Mouse (Mus musculus) kidney, embryonic 16.5 days (tissue): ENCODE data around the gene Gm9747. TPM values are rescaled to one million over a fixed set of nuclear protein-coding genes. Genes with fewer than 3 reads are reported as not detected.
A peak's percentile ranks its signal among the peaks of the same experiment; 100 is the strongest.

Experiments
- ATAC-seq: fragments of 200-750 bp; cut with Nextera tagmentation; 2 replicates; pipeline ENCODE4 v1.8.0; 2017; ENCODE audit warnings: moderate TSS enrichment; ENCODE audit not compliant: low FRiP score, low TSS enrichment
- H3K27ac ChIP-seq: fragments of 300-500 bp; sonication (generic); 2 replicates; pipeline ENCODE4 v1.5.1; 2014; ENCODE audit warnings: low read length
- H3K27me3 ChIP-seq: fragments of 300-500 bp; sonication (generic); 2 replicates; pipeline ENCODE4 v1.6.1; 2014; ENCODE audit warnings: low read length, control low read depth, mixed read lengths; ENCODE audit not compliant: insufficient read depth
- H3K36me3 ChIP-seq: fragments of 300-500 bp; sonication (generic); 2 replicates; pipeline ENCODE4 v1.6.1; 2014; ENCODE audit warnings: low read length, control low read depth, mixed read lengths; ENCODE audit not compliant: insufficient read depth
- H3K4me1 ChIP-seq: fragments of 300-500 bp; sonication (generic); 2 replicates; pipeline ENCODE4 v1.6.1; 2014; ENCODE audit warnings: low read length, control low read depth, mixed read lengths; ENCODE audit not compliant: insufficient read depth
- H3K4me2 ChIP-seq: fragments of 300-500 bp; sonication (generic); replicated peaks from 2 replicates; pipeline ENCODE4 v1.6.1; 2014; ENCODE audit warnings: low read depth, low read length
- H3K4me3 ChIP-seq: fragments of 300-500 bp; sonication (generic); 2 replicates; pipeline ENCODE4 v1.5.1; 2014; ENCODE audit warnings: mild to moderate bottlenecking, low read length
- H3K9ac ChIP-seq: fragments of 300-500 bp; sonication (generic); replicated peaks from 2 replicates; pipeline ENCODE4 v1.6.1; 2014; ENCODE audit warnings: low read length
- H3K9me3 ChIP-seq: fragments of 300-500 bp; sonication (generic); 2 replicates; pipeline ENCODE4 v1.6.1; 2016; ENCODE audit warnings: low read length, control low read depth
- WGBS: fragments of 180-500 bp; shearing (Covaris S2); extraction: QIAGEN DNeasy Blood & Tissue Kit; methylation state at CpG from one replicate; pipeline ENCODE4 v1.1.7; 2014; 5-methylcytosine and 5-hydroxymethylcytosine counted together
- polyA plus RNA-seq: library from polyadenylated mRNA; unstranded; fragments of >200 nt; fragmentation: Nextera tagmentation; extraction: Ambion mirVana; gene quantifications from 2 replicates; pipeline ENCODE4 v1.2.1, GENCODE M21; 2015

Gene Gm9747
- 13.1 and 15.0 TPM in 2 replicates for polyA plus RNA-seq

- no peaks in the 10 kb centered on the region for H3K4me1 ChIP-seq
- no peaks in the 10 kb centered on the region for H3K27me3 ChIP-seq
- no peak within 1 kb of the TSS for H3K4me3 ChIP-seq
- no peaks in the 10 kb centered on the region for H3K9me3 ChIP-seq
- H3K27ac ChIP-seq: no peak within 1 kb of the TSS
- WGBS: 93% methylated on average over 3 of the region's 3 CpGs
- no peak for ATAC-seq
- no peak within 1 kb of the TSS for H3K9ac ChIP-seq
- H3K4me2 ChIP-seq: no peak within 1 kb of the TSS
- H3K36me3 ChIP-seq: peaks cover 12% of the 10 kb centered on the region; the same call in 1 of the 2 replicates
These were observed at the start of gene Gm9747 for GRCm38 (mm10) chr1:82232812-82233211. Gene Gm9747 (plus strand): TSS chr1:82233112.

- Histone ChIP-seq H3K4me1 (no peaks in the 10 kb centered on the region), H3K4me3 (no peak overlapping the region), H3K9me3 (no peaks in the 10 kb centered on the region), H3K27ac (no peak overlapping the region), H3K9ac (no peak overlapping the region), H3K4me2 (no peak overlapping the region), H3K27me3 (no peaks in the 10 kb centered on the region), H3K36me3 (no peaks in the 10 kb centered on the region)
- 68% methylated on average over 8 of the region's 8 CpGs for WGBS
- no peak for ATAC-seq
These were observed 48.9 kb upstream of the Gm9747 start for GRCm38 (mm10) chr1:82183913-82184442.

GRCm38 (mm10) chr1:82188549-82189231 lies 44.2 kb upstream of the Gm9747 start:
- 81% methylated on average over 10 of the region's 10 CpGs for WGBS
- H3K27me3 ChIP-seq: no peaks in the 10 kb centered on the region
- no peak for ATAC-seq
- H3K9ac ChIP-seq: no peak overlapping the region
- H3K36me3 ChIP-seq: no peaks in the 10 kb centered on the region
- H3K4me3 ChIP-seq: no peak overlapping the region
- no peak overlapping the region for H3K4me2 ChIP-seq
- H3K27ac ChIP-seq: no peak overlapping the region
- H3K9me3 ChIP-seq: no peaks in the 10 kb centered on the region
- H3K4me1 ChIP-seq: peaks cover 3% of the 10 kb centered on the region; the same call in 1 of the 2 replicates

GRCm38 (mm10) chr1:82189516-82189915 lies 43.4 kb upstream of the Gm9747 start:
- Histone ChIP-seq H3K4me3 (no peak overlapping the region), H3K9ac (no peak overlapping the region), H3K9me3 (no peaks in the 10 kb centered on the region), H3K36me3 (no peaks in the 10 kb centered on the region), H3K4me1 (peaks cover 3% of the 10 kb centered on the region; the same call in 1 of the 2 replicates), H3K27me3 (no peaks in the 10 kb centered on the region), H3K4me2 (no peak overlapping the region), H3K27ac (no peak overlapping the region)
- ATAC-seq: no peak
- WGBS: 18% methylated on average over 3 of the region's 3 CpGs

GRCm38 (mm10) chr1:82191579-82191978 lies 41.3 kb upstream of the Gm9747 start:
- Histone ChIP-seq H3K27me3 (no peaks in the 10 kb centered on the region), H3K4me3 (no peak overlapping the region), H3K9ac (no peak overlapping the region), H3K27ac (no peak overlapping the region), H3K4me1 (peaks cover 3% of the 10 kb centered on the region; the same call in 1 of the 2 replicates), H3K4me2 (no peak overlapping the region), H3K9me3 (no peaks in the 10 kb centered on the region), H3K36me3 (no peaks in the 10 kb centered on the region)
- no peak for ATAC-seq
- WGBS: 64% methylated on average over 3 of the region's 3 CpGs

GRCm38 (mm10) chr1:82199918-82200317 lies 33.0 kb upstream of the Gm9747 start:
- peaks cover 16% of the 10 kb centered on the region; the same call in 1 of the 2 replicates for H3K4me1 ChIP-seq
- no peaks in the 10 kb centered on the region for H3K36me3 ChIP-seq
- H3K9ac ChIP-seq: no peak overlapping the region
- ATAC-seq: no peak
- 10% methylated on average over 1 of the region's 1 CpGs for WGBS
- peak overlapping the region; percentile 30; the same call in 1 of the 2 replicates for H3K27ac ChIP-seq
- H3K27me3 ChIP-seq: no peaks in the 10 kb centered on the region
- no peaks in the 10 kb centered on the region for H3K9me3 ChIP-seq
- H3K4me2 ChIP-seq: no peak overlapping the region
- no peak overlapping the region for H3K4me3 ChIP-seq

- Histone ChIP-seq H3K4me3 (no peak overlapping the region), H3K9ac (no peak overlapping the region), H3K9me3 (no peaks in the 10 kb centered on the region), H3K27me3 (no peaks in the 10 kb centered on the region), H3K36me3 (no peaks in the 10 kb centered on the region), H3K4me2 (no peak overlapping the region), H3K4me1 (peaks cover 16% of the 10 kb centered on the region; the same call in 1 of the 2 replicates), H3K27ac (no peak overlapping the region)
- ATAC-seq: no peak; the same call in 1 of the 2 replicates
- WGBS: 57% methylated on average over 7 of the region's 7 CpGs
These were observed 32.3 kb upstream of the Gm9747 start for GRCm38 (mm10) chr1:82200636-82201035.

GRCm38 (mm10) chr1:82207511-82207910 lies 25.4 kb upstream of the Gm9747 start:
- WGBS: 84% methylated on average over 5 of the region's 5 CpGs
- H3K27ac ChIP-seq: no peak overlapping the region

GRCm38 (mm10) chr1:82220673-82221396 lies 12.1 kb upstream of the Gm9747 start:
- no peak overlapping the region for H3K9ac ChIP-seq
- ATAC-seq: no peak
- 62% methylated on average over 12 of the region's 12 CpGs for WGBS
- H3K4me1 ChIP-seq: no peaks in the 10 kb centered on the region
- no peak overlapping the region for H3K27ac ChIP-seq
- H3K4me3 ChIP-seq: no peak overlapping the region
- no peaks in the 10 kb centered on the region for H3K9me3 ChIP-seq
- H3K27me3 ChIP-seq: no peaks in the 10 kb centered on the region
- H3K4me2 ChIP-seq: no peak overlapping the region
- H3K36me3 ChIP-seq: no peaks in the 10 kb centered on the region

More at GRCm38 (mm10) chr1:82207511-82207910, 25.4 kb upstream of the Gm9747 start:
- Histone ChIP-seq H3K9ac (no peak overlapping the region), H3K27me3 (no peaks in the 10 kb centered on the region), H3K4me1 (peaks cover 11% of the 10 kb centered on the region; the same call in 1 of the 2 replicates), H3K36me3 (no peaks in the 10 kb centered on the region), H3K4me3 (no peak overlapping the region), H3K4me2 (no peak overlapping the region), H3K9me3 (no peaks in the 10 kb centered on the region)
- no peak for ATAC-seq
